Mouse (Mus musculus) small intestine, adult 2 months (tissue): ENCODE data around the gene Dnaaf5.

Experiments used
- CTCF ChIP-seq: fragments of 200-500 bp; IDR thresholded peaks from 2 replicates; pipeline ENCODE4 v1.5.1; 2012; ENCODE audit warnings: low read depth, mild to moderate bottlenecking, control low read depth, inconsistent platforms, low read length, moderate library complexity, mixed read lengths; ENCODE audit not compliant: insufficient replicate concordance, insufficient read length; ENCODE audit errors: extremely low read depth
- POLR2A ChIP-seq: fragments of 200-500 bp; IDR thresholded peaks from 2 replicates; pipeline ENCODE4 v1.6.1; 2012; ENCODE audit warnings: low read depth, mild to moderate bottlenecking, control low read depth, inconsistent platforms, low read length, moderate library complexity

DNA sequence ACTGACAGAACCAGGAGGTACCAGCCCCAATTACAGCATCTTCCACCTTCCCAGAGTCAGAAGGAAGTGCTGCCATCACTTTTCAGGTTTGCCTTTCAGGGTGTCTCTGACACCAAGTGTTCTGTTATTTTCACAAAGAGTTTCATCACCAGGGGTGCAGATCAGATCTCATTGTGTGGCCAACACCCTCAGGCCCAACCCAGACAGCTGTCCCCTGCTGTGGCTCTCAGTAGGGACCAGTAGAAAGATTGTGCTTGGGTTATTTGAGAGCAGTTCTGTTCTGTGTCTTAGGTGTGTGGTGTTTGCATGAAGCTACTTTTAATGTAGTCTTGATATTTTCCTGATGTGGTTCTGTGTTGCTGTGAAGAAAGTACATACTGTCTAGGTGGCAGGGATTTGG lies 58.2 kb downstream of the Dnaaf5 start:
- TF ChIP-seq CTCF (no peak), POLR2A (no peak)
